Mouse (Mus musculus): ENCODE results near the gene Atf5.
A peak's percentile ranks its signal among the peaks of the same experiment; 100 is the strongest.

The Atf5 gene

DNA sequence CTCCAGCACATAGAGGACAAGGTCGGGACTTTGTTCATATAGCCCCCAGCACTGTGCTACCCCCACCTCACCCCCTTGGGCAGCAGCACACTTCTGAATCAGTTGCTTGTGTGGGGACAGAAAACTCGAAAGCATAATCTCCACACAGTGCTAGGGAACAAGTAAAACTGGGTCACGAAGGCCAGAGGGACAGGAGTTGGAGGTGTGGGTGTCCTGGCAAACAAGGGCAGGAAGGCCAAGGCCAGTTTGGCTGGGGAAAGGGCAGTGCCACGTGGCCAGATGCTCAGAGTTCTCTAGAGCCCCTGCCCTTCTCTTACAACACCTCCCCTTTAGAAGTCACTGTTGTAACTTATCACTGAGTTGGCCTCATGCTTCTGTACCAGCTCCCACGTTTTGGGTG lies 3.4 kb upstream of the Atf5 start:
- no peak for DNase-seq (ENCODE audit: low spot score)

DNA sequence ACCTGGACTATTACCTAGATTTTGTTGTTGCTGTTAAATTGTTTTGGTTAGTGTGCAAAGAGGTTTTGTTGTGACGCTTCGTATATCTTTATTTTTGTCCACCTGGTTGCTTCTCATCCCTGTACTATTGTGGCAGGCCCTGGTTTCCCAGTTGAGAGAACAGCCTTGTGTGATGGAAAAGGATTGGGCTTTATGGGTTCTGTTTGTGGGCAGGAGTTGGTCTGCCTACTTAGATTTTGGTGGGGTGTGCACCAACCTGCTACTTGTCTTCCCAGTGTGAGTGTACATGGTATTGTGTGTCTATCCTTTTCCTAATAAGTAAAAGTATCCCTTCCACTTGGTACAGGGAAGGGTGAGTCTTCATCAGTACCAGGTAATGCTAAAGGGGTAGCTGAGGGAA lies 2.9 kb upstream of the Atf5 start:
- DNase-seq (ENCODE audit: low spot score): no peak

DNA sequence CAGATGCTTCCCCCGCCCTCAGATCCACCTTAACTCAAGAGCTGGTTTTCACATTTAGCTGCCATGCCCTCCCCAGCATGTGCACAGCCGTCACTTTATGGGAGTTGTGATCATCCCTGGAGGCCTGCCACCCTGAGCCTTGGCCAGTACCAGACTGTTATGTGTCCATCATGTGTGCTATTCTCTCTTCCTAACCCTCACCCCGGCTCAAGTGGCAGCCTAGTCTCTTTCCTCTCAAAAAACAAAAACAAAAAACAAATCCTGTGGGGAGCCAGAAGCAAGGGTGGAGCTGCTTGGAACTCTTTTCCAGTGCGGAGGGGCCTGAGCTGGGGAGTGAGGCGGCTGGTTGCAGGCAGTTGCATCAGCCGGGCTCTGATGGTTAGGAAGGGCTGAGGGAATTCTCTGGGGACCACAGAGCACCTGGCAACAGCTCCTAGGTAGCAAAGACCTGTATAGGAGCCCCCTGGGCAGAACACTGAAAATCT lies 2.3 kb upstream of the Atf5 start:
- DNase-seq (ENCODE audit: low spot score): no peak

DNA sequence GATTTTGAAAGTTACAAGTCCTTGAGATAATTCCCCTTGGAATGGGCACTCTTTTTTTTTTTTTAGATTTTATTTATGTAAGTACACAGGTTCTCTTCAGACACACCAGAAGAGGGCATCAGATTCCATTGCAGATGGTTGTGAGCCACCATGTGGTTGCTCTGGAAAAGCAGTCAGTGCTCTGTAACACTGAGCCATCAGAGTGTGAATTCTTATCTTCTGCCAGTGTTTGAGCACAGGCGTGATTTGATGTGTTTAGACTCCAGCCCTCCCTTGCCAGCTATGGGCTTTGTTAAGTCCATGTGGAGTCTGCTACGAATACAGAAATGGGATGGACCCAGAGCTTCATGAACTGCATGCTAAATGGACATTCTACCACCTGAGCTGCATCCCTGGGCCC lies 1.7 kb upstream of the Atf5 start:
- DNase-seq (ENCODE audit: low spot score): no peak

DNA sequence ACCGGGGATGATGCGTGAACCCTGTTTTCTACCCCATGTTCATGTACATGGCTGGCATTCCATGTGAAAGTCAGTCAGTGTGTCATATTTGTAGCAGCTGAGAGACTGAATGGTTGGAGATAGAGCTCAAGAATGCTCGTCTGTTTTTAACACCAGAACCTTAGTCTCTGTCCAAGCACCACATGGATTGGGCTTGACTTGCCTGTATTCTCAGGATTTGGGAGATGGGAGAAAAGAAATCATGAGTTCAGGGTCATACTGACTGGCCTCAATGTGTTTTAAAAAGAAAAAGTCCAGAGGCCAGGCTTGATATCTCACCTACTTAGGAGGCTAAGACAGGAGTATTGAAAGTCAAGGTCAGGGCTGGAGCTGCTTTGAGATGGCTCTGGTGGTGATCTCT lies 983 bp upstream of the Atf5 start:
- no peak for DNase-seq (ENCODE audit: low spot score)

DNA sequence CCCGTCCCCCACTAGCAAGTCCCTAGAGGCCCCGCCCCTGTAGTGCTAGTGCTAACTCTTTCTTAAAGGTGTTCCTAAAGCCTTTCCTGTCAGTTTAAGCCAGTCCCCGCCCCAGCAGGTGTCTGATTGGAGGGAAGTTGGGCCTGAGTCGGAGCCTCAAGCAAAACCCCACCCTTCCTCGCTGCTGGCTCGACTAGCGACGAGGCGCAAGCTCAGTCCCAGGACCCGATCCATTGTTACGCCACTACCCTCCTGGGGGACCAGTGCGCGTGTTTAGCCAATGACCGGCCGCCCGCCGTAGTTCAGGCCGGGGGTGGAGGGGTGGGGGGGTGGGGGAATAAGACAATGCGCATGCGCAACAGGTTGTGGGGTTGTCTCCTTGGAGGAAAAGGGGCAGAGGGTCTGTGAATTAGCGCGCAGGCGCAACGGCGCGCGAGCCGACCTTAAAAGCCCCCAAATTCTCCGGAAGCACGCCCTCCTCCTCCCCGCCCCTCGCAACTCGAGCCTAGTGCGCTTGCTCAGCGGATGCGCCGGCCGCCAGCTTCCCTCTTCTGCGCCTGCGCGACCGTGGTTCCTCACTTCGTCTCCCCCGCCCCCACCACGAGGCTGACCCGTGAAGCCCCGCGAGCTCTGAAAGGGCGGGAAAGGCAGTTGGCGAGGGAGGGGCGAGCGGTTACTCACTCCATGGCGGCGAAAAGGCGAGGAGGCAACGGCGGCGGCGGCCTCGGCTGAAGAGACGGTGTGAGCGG lies 563 bp downstream of the Atf5 start, which contains the start of the genes Nup62 and Il4i1:
Gene Nup62, plus strand, starts transcription at position 368 of the 749 bp plus-strand sequence.
Gene Il4i1, plus strand, starts transcription at position 667 of the 749 bp plus-strand sequence.
- DNase-seq (ENCODE audit: low spot score): peak; percentile 97

DNA sequence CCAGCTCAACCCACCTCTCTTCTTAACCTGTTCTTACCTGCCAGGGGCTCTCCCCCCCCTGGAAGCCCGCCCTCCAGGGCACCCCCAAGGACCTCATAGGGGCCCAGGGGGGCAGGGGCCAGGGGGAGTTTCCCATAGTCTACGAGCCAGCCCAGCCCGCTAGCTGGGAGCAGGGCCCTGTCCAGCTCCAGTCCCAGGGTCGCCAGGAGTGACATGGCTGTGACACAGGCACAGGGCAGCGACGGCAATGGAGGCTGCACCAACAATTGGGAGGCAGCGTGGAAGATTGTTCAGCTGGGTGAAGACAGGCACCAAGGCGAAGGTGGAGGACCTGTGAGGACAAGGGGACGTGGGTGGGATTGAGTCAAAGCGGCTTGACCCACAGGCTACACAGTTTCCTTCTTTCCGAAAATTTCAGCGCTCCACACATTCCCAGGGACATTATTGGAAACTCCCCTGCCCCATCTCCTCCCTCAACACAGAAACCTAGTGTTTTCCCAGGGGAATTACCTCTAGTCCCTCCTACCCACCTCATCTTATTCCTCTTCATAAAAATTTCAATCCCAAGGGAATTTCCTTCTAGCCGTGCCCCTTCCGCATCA lies 1.4 kb downstream of the Atf5 start:
- DNase-seq (ENCODE audit: low spot score): no peak

DNA sequence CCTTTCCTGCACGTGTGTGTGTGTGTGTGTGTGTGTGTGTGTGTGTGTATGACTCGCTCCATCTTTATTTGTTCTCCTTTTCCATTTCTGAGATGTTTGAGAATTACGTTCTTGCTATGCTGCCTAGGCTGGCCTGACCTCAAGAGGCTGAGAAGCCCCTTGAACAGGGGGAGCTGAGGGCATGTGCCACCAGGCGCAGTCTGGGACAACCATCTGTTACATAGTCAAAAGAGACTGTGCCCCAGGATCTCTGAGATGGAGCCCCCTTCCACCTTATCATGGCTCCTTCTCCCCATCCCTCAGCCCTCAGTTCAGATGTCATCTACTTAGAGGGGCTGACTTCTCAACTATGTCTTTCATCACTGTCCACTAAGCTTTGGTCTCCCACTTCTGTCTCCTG lies 2.0 kb downstream of the Atf5 start:
- no peak for DNase-seq (ENCODE audit: low spot score)

DNA sequence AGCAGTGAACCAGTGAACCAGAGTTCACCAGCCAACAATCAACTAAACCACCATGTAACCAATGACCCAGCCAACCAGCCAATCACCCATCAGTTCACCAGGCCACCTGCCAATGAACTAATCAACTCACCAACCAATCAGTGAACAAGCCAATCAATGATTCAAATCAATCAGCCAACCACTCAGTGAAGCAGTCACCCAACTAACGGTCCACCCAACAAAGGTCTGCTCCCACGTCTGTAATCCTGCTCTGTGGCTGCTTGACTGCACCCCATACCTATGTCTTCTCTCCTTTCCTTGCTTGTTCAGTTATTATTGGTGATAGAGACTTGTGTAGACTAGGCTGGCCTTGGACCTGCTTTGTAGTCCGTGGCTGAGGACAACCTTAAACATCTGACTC lies 2.5 kb downstream of the Atf5 start:
- DNase-seq (ENCODE audit: low spot score): no peak

DNA sequence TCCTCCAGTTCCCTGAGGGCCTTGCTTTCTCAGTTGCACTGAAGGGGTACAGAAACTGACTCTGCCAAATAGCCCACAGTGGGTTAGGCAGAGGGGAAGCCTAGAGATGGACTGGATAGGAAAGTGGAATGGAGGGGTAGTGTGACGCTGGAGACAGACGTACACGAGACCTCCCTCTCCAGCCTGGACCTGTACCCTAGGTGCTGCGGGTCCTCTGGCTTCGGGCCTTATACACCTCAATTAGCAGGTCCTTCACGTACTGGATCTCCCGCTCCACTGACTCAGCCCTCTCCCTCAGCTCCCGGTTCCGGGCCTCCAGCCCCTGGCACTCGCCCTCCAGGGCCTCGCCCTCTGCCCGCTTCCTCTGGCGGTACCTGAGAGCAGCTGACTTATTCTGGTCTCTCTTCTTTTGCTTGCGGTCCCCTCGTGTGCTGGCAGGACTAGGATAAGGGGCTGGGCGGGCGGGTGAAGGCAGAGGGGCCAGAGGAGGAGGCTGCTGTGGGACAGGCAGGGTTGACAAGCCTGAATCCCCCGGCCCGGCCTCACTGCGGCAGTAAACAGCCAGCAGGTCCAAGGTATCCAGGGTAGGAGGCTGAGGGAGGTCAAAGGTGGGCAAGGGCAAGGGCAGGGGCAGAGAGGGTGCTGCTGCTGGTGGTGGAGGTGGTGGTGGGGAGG lies 3.7 kb downstream of the Atf5 start:
- no peak for DNase-seq (ENCODE audit: low spot score)

DNA sequence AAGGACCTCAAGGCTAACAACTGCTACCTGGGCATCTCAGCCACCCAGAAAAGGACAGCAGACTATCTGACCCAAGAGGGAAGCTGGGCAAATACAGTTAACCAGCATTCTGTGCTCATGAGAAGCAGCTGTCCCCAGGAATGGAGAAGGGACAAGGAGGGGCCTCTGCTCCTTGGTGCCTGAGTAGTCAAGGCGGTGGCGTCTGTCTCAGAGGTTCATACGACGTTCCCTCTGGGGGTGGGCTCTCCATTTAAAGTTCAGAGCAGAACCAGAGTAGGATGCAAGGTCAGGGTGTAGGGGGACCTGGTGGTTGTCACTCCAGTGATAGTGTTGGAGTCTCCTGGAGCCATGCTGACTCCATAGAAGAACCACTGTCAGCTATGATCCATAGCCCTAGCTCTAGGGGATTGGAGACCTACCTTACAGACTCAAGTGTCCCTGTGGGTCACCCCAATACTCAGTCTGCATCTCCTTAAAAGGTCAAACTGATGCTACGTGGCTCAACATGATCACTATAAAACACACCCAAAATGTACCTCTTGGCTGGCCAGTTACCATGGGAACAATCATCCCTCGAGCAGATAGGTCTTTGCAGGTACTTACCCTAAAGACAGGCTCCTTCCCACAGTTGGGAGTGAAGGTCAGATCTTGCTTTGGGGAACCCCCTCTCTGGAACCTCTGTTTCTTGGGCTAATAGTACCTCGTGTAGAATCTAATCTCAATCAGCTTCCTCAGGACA lies 5.5 kb downstream of the Atf5 start:
- DNase-seq (ENCODE audit: low spot score): no peak

DNA sequence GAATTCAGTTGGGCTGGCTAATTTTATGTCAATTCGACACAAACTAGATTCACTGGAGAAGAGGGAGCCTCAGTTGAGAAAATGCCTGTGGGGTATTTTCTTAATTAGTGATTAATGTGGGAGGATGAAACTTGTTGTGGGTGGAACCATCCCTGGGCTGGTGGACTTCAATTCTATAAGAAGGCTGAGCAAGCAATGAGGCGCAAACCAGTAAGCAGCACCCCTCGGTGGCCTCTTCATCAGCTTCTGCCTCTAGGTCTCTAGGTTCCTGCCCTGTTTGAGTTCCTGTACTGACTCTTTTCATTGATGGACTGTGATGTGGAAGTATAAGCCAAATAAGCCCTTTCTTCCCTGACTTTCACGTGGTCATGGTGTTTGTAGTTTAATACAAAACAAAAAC lies 6.1 kb downstream of the Atf5 start:
- DNase-seq (ENCODE audit: low spot score): no peak

DNA sequence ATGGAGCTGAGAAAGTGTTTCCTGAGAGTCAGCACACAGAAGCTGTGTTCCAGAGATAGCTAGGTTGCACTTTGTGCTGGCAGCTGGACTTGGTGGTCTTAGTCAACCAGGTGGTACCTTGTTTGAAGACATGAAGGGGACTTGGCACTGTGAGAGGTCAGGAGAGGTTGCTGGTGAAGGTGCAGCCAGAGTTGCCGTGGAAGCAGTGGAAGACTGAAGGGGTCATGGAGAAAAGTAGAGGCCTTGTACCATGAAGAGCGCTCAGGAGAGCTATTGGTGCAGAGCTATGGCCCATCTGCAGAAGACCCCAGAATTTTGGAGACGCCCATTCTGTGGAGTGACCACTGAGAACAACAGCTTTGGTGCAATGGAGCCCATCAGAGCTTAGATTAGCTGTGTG lies 7.0 kb downstream of the Atf5 start:
- no peak for DNase-seq (ENCODE audit: low spot score)

DNA sequence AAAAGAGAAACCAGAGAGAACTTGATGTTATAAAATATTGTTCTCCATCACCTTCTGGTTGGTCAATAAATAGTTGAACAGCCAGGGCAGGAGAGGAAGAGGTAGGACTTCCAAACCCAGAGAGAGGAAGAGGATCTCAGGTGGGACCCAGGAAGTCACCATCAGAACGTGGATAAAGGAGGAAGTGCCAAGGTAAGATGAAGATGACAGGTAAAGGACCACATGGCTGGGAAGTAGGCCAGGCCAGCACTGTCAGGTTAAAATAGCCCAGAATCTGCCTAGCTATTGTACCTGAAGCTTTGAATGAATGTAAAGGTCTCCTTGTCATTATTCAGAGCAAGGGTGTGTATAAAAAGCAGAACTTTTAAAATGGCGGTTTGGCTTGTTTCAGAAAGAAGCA lies 7.5 kb downstream of the Atf5 start:
- DNase-seq (ENCODE audit: low spot score): no peak

DNA sequence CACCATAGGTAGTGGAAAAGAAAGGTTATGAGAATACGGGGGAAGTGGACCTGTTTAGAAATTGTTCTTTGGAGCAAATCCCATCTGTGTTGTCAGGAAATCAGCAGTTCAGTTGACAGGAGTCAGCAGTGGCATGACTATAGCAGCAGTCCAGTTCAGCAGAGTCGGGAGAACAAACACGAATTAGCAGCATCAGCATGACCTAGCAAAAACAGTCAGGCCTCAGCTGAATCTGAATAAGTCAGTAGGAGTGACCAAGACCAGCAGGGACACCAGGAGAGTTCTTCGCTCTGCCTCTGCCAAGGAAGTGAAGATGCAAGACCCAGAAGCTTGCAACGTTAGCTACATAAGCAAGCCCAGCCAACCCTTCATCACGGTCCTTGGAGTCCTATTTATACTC lies 23.7 kb downstream of the Atf5 start:
- DNase-seq (ENCODE audit: low spot score): no peak

DNA sequence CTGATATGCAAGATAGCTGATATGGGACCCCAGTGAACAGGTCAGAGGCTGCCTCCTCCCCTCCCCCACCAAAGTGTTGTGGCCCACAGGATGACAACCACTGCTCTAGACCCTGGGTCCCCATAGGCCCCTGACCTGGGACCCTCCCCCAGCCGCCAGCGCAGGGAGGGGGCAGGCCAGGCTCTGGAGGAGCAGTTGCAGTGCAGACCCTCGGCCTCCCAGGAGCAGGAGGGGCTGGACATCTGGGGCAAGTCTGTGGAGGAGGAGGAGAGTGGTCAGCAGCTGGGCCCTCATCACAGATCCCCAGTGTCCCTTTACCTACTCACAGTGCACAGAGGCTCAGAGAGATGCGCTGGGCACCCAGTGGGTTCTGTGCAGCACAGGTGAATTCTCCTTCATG lies 26.4 kb downstream of the Atf5 start:
- no peak for DNase-seq (ENCODE audit: low spot score)

DNA sequence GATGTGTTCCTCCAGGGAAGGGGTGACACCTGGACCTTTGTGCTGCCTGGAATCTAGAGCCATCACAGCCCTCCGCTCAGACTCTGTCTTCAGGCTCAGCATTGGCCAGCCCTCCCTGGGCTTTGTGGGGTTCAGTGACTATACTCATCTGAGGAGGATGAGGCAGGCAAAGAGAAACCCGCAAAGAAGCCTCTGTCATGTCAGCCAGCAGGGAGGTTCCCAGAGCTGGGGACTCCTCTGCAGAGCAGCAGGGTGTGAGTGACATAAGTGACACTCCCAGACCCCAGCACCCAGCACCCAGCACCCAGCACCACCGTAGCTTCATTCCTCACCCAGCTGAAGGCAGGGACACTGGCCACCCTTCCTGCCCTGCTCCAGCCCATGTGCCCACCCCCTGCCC lies 26.9 kb downstream of the Atf5 start:
- no peak for DNase-seq (ENCODE audit: low spot score)

DNA sequence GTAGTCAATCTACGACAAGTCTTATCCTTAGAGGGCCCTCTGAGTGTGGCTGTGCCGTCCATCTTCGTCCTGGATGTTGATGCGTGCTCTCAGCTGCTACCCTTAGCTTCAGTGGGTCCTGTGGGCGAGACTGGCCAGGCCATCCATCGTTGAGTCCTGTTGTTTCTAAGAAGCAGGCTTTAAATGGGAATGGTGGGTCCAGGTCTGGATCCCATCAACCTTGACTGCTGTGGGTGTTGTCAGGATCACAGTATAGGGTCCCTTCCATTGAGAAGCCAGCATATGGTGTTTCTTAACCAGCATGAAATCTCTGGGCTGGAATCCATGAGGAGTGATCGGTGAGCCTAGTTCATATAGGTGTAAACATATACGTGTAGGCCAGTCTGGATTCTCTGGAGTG lies 36.4 kb downstream of the Atf5 start:
- no peak for DNase-seq (ENCODE audit: low spot score)

DNA sequence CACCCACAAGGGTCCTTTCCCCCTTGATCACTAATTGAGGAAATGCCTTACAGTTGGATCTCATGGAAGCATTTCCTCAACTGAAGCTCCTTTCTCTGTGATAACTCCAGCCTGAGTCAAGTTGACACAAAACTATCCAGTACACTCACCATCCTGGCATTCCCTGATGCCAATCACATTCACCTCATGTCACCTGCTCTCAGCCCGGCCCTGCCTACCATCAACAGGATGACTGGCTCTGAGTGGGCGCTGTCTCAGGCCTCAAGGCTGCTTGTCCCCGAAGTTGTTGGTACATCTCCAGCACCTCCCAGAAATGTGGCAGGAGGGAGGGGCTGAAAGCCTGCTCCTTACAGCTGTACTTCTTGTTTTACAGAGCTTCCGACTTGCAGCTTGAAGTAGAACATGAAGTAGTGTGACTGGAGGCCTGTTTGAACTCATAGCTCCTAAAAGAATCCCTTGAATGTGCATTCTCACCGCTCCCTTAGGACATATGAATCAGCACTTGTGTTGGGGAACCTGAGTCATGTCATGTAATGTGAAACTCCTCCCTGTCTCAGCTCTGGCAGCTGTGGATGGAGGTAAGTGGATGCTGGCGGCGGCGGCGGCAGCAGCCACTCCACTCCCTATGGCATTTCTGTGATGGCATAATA lies 39.5 kb downstream of the Atf5 start:
- DNase-seq (ENCODE audit: low spot score): no peak

DNA sequence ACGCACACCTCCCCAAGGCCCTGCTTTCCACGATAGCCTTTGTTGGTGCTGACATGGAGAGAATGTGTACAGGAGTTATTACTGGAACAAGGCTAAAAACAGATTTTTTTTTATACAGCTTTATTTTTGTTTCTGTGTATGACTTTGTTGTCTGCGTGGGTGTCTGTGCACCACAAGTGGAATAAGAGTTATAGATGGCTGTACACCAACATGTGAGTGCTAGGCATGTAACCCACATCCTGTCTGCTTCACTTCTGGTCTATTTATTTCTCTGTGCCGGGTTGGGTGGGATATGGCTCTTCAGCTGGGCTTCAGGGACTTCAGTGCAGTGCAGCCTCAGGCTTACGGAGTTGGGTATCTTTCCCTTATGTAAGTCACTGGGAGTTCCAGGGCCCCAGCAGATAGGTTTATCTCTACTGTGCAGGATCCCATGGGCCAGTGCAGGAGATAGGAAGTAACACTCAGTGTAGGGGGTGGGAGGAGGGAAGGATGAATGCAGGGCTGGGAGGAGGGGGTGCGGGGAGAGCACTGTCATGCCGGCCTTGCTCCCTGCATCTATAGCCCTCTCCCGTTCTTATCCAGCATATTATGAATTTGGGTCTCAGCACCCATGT lies 43.8 kb downstream of the Atf5 start:
- DNase-seq (ENCODE audit: low spot score): no peak

DNA sequence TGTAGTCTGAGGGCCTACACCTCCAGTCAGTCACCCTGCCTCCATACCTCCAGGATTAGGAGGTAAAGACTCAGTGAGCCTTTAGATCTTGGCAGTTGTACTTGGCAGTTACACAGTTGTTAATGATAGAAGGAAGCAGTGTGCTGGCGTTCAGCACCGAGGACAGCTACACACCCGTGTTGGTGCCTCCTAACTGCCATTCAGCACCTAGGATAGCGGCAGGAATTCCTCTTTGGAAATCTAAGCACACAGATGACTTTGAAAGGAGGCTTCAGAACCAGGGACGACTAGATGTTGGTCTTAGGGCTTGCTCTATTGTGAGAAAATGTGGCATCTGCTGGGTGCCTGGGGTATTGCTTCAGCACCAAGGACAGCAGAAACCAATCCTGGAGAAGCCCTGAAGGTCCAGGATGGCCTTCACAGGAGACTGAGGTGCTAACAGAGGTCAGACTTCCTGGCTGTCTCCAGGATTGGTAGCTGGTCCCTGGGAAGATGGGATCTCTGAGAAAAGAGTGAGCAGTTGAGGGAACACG lies 46.3 kb downstream of the Atf5 start:
- no peak for DNase-seq (ENCODE audit: low spot score)

Measured in left cerebral cortex, adult 11 months (tissue).